Mouse (Mus musculus): ENCODE results near the gene Col16a1. TPM values are rescaled to one million over a fixed set of nuclear protein-coding genes. Genes with fewer than 3 reads are reported as not detected.

The Col16a1 gene
- polyA plus RNA-seq, 1 experiment, result 3.6 TPM

DNA sequence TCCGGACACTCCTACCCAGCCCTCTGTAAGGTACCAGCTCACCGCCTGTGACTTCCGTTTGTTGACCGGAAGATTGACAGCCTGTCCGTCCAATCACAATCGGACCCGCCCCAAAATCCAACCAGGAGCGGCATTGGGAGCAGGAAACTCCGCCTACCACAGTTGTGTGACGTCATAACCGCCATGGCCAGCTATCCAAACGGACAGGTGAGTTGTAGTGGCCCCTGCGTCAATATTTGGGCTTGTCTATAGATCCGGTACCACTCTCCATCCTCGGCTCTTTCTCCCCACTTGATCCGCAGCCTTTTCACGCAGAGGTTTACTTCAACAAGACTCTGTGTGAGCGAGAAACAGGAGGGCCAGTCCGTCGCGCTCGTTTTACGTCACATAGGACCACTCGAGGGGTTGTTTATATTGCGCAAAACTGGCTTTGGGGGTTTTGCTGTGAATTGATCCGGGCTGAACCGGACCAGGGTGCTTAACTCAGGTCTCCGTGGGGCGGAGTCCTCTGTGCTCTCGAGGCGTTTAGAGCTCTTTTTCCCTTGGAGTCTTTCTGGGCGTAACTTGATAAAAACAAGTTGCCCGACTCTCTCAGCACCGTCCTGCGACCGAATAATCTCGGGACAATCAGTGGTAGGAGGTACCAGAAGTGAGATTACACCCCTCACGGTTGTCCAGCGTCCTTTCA is 59.9 kb downstream of the Col16a1 start:
- 0 out of 2 replicates have a peak, but pooled peaks cover 2% of the 10 kb centered on the region for H3K9me3 ChIP-seq (replicated peaks; ENCODE audit: control insufficient read depth, insufficient read depth, low read length, poor library complexity, severe bottlenecking)
- no peaks in the 10 kb centered on the region for H3K27me3 ChIP-seq (ENCODE audit: control insufficient read depth, insufficient read depth, low read length, poor library complexity, severe bottlenecking)
- no peaks in the 10 kb centered on the region for H3K36me3 ChIP-seq (ENCODE audit: control insufficient read depth, insufficient read depth, low read length, poor library complexity, severe bottlenecking)
- H3K9ac ChIP-seq (ENCODE audit: low read depth, poor library complexity, severe bottlenecking), result peak overlapping the region; percentile 70
- H3K27ac ChIP-seq (ENCODE audit: insufficient read depth, low read length), result peak overlapping the region; percentile 49
- TF ChIP-seq EP300 (IDR thresholded peaks at IDR 0.05; ENCODE audit: insufficient read depth, low read depth, low read length), result no peak
- TF ChIP-seq CTCF (IDR thresholded peaks at IDR 0.05; ENCODE audit: low read depth, low read length), result no peak
- TF ChIP-seq POLR2A (IDR thresholded peaks at IDR 0.05; ENCODE audit: insufficient read depth, low read length), result no peak
- H3K4me1 ChIP-seq (ENCODE audit: control insufficient read depth, insufficient read depth, low read length), result peaks cover 3% of the 10 kb centered on the region
- H3K4me3 ChIP-seq (ENCODE audit: low read depth, low read length), result peak overlapping the region; percentile 93

DNA sequence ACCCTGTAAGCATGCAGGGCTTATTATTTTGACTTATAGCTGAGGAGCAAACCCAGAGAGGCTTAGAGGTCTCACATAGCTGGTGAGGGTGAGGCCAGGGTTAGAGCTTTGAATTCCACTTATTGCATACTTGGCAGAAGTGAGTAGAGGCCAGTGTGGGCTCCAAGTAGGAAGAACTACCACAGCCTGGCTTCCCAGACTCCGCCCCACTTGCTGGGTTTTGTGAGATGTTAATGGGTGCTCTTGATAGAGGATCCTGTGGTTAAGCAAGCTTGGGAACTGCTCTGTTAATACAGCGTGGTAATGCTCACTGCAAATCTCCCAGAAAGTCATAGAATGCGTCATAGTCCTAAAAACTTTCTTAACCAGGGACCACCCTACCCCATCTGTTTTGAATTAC is 61.3 kb downstream of the Col16a1 start:
- no peaks in the 10 kb centered on the region for H3K4me1 ChIP-seq (ENCODE audit: control insufficient read depth, insufficient read depth, low read length)
- H3K4me3 ChIP-seq (ENCODE audit: low read depth, low read length), result no peak overlapping the region
- no peaks in the 10 kb centered on the region for H3K9me3 ChIP-seq (replicated peaks; ENCODE audit: control insufficient read depth, insufficient read depth, low read length, poor library complexity, severe bottlenecking)
- no peak overlapping the region for H3K9ac ChIP-seq (ENCODE audit: low read depth, poor library complexity, severe bottlenecking)
- H3K27ac ChIP-seq (ENCODE audit: insufficient read depth, low read length), result no peak overlapping the region
- TF ChIP-seq EP300 (IDR thresholded peaks at IDR 0.05; ENCODE audit: insufficient read depth, low read depth, low read length), result no peak
- no peak for TF ChIP-seq CTCF (IDR thresholded peaks at IDR 0.05; ENCODE audit: low read depth, low read length)
- no peak for TF ChIP-seq POLR2A (IDR thresholded peaks at IDR 0.05; ENCODE audit: insufficient read depth, low read length)
- H3K36me3 ChIP-seq (ENCODE audit: control insufficient read depth, insufficient read depth, low read length, poor library complexity, severe bottlenecking), result no peaks in the 10 kb centered on the region
- no peaks in the 10 kb centered on the region for H3K27me3 ChIP-seq (ENCODE audit: control insufficient read depth, insufficient read depth, low read length, poor library complexity, severe bottlenecking)

GRCm38 (mm10) chr4:130109666-130110065 is 62.0 kb downstream of the Col16a1 start:
- Histone ChIP-seq H3K4me1 (ENCODE audit: control insufficient read depth, insufficient read depth, low read length) (no peaks in the 10 kb centered on the region), H3K36me3 (ENCODE audit: control insufficient read depth, insufficient read depth, low read length, poor library complexity, severe bottlenecking) (no peaks in the 10 kb centered on the region), H3K4me3 (ENCODE audit: low read depth, low read length) (no peak overlapping the region), H3K27ac (ENCODE audit: insufficient read depth, low read length) (no peak overlapping the region), H3K9me3 (replicated peaks; ENCODE audit: control insufficient read depth, insufficient read depth, low read length, poor library complexity, severe bottlenecking) (no peaks in the 10 kb centered on the region), H3K9ac (ENCODE audit: low read depth, poor library complexity, severe bottlenecking) (no peak overlapping the region), H3K27me3 (ENCODE audit: control insufficient read depth, insufficient read depth, low read length, poor library complexity, severe bottlenecking) (no peaks in the 10 kb centered on the region)
- TF ChIP-seq CTCF (IDR thresholded peaks at IDR 0.05; ENCODE audit: low read depth, low read length), result no peak
- TF ChIP-seq EP300 (IDR thresholded peaks at IDR 0.05; ENCODE audit: insufficient read depth, low read depth, low read length), result no peak
- no peak for TF ChIP-seq POLR2A (IDR thresholded peaks at IDR 0.05; ENCODE audit: insufficient read depth, low read length)

GRCm38 (mm10) chr4:130110091-130110490 is 62.5 kb downstream of the Col16a1 start:
- H3K27ac ChIP-seq (ENCODE audit: insufficient read depth, low read length), result no peak overlapping the region
- no peak overlapping the region for H3K4me3 ChIP-seq (ENCODE audit: low read depth, low read length)
- TF ChIP-seq POLR2A (IDR thresholded peaks at IDR 0.05; ENCODE audit: insufficient read depth, low read length) (no peak), EP300 (IDR thresholded peaks at IDR 0.05; ENCODE audit: insufficient read depth, low read depth, low read length) (no peak), CTCF (IDR thresholded peaks at IDR 0.05; ENCODE audit: low read depth, low read length) (no peak)
- H3K9ac ChIP-seq (ENCODE audit: low read depth, poor library complexity, severe bottlenecking), result no peak overlapping the region
- no peaks in the 10 kb centered on the region for H3K4me1 ChIP-seq (ENCODE audit: control insufficient read depth, insufficient read depth, low read length)
- H3K9me3 ChIP-seq (replicated peaks; ENCODE audit: control insufficient read depth, insufficient read depth, low read length, poor library complexity, severe bottlenecking), result no peaks in the 10 kb centered on the region
- no peaks in the 10 kb centered on the region for H3K27me3 ChIP-seq (ENCODE audit: control insufficient read depth, insufficient read depth, low read length, poor library complexity, severe bottlenecking)
- H3K36me3 ChIP-seq (ENCODE audit: control insufficient read depth, insufficient read depth, low read length, poor library complexity, severe bottlenecking), result no peaks in the 10 kb centered on the region

DNA sequence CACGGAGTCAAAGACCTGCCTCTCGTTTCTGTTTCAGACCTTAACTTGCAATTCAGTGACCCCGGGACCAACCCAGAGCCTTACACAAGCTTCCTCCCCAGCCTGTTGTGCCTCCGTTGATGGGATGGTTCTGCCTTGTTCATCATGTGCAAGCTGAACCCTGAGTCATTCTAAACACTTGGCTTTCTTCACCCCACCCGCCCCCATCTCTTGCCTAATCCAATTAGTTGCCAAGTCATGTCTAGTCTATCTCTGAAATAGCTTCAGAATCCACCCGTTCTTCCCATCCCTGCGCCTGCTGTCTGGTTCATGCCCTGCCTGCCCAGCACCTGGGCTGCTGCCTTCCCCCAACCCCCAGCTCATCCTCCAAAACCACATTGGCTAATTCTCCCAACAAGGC is 64.7 kb downstream of the Col16a1 start:
- H3K4me3 ChIP-seq (ENCODE audit: low read depth, low read length), result no peak overlapping the region
- TF ChIP-seq EP300 (IDR thresholded peaks at IDR 0.05; ENCODE audit: insufficient read depth, low read depth, low read length) (no peak), POLR2A (IDR thresholded peaks at IDR 0.05; ENCODE audit: insufficient read depth, low read length) (no peak), CTCF (IDR thresholded peaks at IDR 0.05; ENCODE audit: low read depth, low read length) (no peak)
- no peaks in the 10 kb centered on the region for H3K27me3 ChIP-seq (ENCODE audit: control insufficient read depth, insufficient read depth, low read length, poor library complexity, severe bottlenecking)
- H3K9me3 ChIP-seq (replicated peaks; ENCODE audit: control insufficient read depth, insufficient read depth, low read length, poor library complexity, severe bottlenecking), result no peaks in the 10 kb centered on the region
- H3K36me3 ChIP-seq (ENCODE audit: control insufficient read depth, insufficient read depth, low read length, poor library complexity, severe bottlenecking), result no peaks in the 10 kb centered on the region
- no peak overlapping the region for H3K9ac ChIP-seq (ENCODE audit: low read depth, poor library complexity, severe bottlenecking)
- H3K4me1 ChIP-seq (ENCODE audit: control insufficient read depth, insufficient read depth, low read length), result no peaks in the 10 kb centered on the region
- H3K27ac ChIP-seq (ENCODE audit: insufficient read depth, low read length), result no peak overlapping the region

DNA sequence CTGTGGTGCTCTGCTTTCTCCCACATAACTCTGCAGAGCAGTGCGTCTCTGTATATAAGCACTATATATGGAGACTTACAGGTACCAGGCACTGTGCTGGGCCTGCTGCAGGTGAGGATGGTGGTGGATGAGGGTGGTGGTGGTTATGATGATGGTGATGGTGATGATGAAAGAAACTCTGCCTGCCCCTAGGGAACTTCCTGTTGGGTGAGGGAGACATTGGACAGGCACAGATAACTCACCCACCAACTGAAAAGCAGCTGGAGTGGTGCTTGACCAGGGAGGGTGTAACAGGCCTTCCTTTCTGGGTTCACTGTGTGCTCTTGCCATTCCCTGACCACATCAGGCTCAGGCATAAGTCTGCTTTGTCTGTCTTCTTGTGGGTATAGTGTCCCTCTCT is 65.1 kb downstream of the Col16a1 start:
- peaks cover 3% of the 10 kb centered on the region; the same call in 1 of the 2 replicates for H3K9me3 ChIP-seq (replicated peaks; ENCODE audit: control insufficient read depth, insufficient read depth, low read length, poor library complexity, severe bottlenecking)
- no peaks in the 10 kb centered on the region for H3K4me1 ChIP-seq (ENCODE audit: control insufficient read depth, insufficient read depth, low read length)
- no peak overlapping the region for H3K4me3 ChIP-seq (ENCODE audit: low read depth, low read length)
- H3K27me3 ChIP-seq (ENCODE audit: control insufficient read depth, insufficient read depth, low read length, poor library complexity, severe bottlenecking), result no peaks in the 10 kb centered on the region
- H3K27ac ChIP-seq (ENCODE audit: insufficient read depth, low read length), result no peak overlapping the region
- TF ChIP-seq POLR2A (IDR thresholded peaks at IDR 0.05; ENCODE audit: insufficient read depth, low read length) (no peak), EP300 (IDR thresholded peaks at IDR 0.05; ENCODE audit: insufficient read depth, low read depth, low read length) (no peak), CTCF (IDR thresholded peaks at IDR 0.05; ENCODE audit: low read depth, low read length) (no peak)
- no peak overlapping the region for H3K9ac ChIP-seq (ENCODE audit: low read depth, poor library complexity, severe bottlenecking)
- no peaks in the 10 kb centered on the region for H3K36me3 ChIP-seq (ENCODE audit: control insufficient read depth, insufficient read depth, low read length, poor library complexity, severe bottlenecking)
